Mouse (Mus musculus): Measurements from ENCODE around the gene Ldb2.

Ldb2 gene

GRCm38 (mm10) chr5:44543472-44544132 is 255.9 kb downstream of the Ldb2 start:
- no peak for DNase-seq (ENCODE audit: low spot score in 2 of 2)

GRCm38 (mm10) chr5:44541748-44542147 is 257.7 kb downstream of the Ldb2 start:
- DNase-seq (ENCODE audit: low spot score in 2 of 2), result no peak

GRCm38 (mm10) chr5:44538687-44539086 is 260.8 kb downstream of the Ldb2 start:
- DNase-seq (ENCODE audit: low spot score in 2 of 2), result no peak

DNA sequence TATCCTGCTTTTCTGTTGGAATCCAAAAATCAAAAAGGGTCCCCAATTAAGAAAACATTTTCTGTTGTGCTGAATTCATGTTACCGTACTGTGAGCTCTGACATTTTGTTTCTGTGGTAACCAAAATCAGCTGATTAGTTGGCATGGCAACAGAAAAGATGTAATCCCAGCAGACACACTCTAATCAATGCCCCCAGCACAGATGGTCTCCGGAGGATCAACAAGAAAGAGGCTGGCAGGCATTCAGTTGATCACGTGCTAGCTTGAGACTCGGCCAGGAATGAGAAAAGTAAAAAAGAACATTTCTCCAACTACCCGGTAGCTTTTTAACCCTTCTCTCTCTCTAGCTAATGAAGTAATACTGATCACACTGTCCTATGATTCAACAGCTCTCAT is 261.5 kb downstream of the Ldb2 start:
- DNase-seq (ENCODE audit: low spot score in 2 of 2), result peak; percentile 82 to 88

GRCm38 (mm10) chr5:44537316-44537999 is 262.0 kb downstream of the Ldb2 start:
- no peak for DNase-seq (ENCODE audit: low spot score in 2 of 2)

- no peak for DNase-seq (ENCODE audit: low spot score in 2 of 2)
Observed at GRCm38 (mm10) chr5:44529466-44529865, 270.0 kb downstream of the Ldb2 start.

DNA sequence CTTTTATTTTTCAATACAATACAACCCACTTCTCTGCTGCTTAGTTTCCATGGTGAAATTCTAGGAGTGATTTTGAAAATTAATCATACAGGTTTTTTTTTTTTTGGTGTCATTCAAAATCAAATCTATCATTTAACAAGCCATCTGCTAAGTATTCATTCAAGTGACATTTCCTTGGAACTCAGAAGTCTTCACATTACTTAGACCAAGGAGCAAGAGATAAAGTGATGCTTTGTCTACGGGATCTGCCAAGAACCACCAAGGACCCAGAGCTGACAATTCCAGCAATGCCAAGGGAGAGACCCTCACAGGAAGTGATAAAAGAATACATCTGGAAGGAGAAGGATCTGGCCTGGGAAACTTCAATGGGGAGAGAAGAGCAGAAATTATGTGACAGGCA is 270.5 kb downstream of the Ldb2 start:
- DNase-seq (ENCODE audit: low spot score in 2 of 2), result no peak

DNA sequence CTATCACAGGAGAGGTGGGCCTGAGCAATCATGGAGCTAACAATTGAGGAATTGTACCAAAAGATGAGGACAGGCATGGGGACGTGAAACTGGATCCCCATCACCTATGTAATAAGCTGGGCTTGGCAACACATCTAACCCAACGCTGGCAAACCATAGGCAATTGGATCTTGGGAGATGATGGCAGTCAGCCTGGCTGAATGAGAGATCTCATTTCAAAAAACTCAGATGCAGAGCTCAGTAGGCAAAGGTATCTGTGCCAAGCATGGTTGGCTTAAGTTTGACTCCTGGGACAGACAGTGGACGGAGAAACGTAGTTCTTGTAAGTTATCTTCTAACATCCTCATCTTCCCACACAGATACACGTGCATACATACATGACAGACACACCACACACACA is 294.3 kb downstream of the Ldb2 start:
- no peak for DNase-seq (ENCODE audit: low spot score in 2 of 2)

DNA sequence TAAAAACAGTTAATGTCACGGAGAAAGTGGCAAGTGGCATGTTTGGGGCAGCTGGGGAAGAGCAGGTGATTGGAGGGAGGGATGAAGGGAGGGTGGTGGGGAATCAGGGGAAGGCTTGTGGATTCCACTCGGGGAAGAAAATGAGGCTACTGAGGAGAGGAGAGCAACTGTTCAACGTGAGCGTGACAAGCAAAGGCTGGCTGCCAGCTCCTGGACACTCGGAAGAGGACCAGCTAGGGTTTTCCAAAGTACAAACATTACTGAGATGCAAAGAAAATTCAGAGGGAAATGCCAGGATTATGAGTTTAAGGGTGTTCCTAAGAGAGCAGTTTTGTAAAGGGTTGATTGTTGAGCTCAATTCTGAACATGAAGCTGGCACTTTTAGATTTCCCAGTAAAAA is 294.7 kb downstream of the Ldb2 start:
- no peak for DNase-seq (ENCODE audit: low spot score in 2 of 2)

GRCm38 (mm10) chr5:44498229-44498628 is 301.3 kb downstream of the Ldb2 start:
- no peak for DNase-seq (ENCODE audit: low spot score in 2 of 2)

DNA sequence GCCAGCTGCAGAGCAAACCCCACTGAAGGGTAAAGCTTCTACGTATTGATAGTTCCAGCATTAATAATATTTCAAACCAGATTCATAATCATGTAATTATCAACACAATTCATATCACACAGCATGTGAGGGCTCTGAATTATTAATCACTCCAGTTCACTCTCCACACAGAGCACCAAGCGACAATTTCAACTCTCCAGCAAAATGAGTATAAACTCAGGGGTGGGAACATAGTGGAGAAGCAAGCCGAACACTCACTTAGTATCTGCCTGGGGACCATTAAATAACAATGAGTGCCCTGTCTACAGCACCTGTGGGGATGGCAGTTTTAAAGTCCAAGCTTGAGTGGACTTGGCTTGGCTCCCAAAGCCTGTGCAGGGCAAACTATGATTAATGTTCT is 302.6 kb downstream of the Ldb2 start:
- no peak for DNase-seq (ENCODE audit: low spot score in 2 of 2)

DNA sequence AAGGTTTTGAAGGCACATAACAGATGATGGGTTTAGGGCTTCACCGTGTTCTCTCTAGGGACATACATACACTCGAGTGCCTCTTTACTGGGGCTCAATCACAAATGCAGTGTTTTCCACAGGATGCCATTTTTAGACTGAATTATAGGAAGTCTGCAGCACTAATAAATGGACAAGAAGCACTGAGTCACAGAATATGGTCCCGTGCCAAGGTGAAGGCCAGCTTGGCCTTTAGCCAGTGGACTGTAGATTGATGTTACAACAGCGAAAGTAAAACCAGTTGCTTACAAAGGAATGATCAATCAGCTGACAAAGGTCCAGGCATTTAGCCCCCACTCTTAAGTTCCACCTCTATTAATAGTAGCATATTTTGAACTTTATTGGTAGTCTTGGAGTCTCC is 304.4 kb downstream of the Ldb2 start:
- DNase-seq (ENCODE audit: low spot score in 2 of 2), result no peak

GRCm38 (mm10) chr5:44494133-44494532 is 305.3 kb downstream of the Ldb2 start:
- DNase-seq (ENCODE audit: low spot score in 2 of 2), result no peak

DNA sequence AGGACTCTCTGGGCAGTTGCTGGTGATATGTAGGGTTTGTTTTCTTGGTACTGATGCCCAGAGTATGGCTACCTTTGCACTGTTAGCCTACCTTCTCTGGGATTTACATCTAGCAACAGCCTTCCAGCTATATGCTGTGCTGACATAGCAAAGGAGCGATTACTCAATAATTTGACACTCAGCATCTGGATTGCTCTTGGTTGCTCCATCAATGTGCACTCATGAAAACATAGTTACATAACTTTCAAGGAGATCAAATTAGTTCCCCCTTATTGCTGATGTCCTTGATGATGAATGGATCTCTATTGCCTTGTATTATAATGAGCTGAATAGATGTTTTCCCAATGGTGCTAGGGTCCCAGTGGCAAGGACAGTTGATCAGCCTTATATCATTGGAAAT is 308.0 kb downstream of the Ldb2 start:
- DNase-seq (ENCODE audit: low spot score in 2 of 2), result no peak

DNA sequence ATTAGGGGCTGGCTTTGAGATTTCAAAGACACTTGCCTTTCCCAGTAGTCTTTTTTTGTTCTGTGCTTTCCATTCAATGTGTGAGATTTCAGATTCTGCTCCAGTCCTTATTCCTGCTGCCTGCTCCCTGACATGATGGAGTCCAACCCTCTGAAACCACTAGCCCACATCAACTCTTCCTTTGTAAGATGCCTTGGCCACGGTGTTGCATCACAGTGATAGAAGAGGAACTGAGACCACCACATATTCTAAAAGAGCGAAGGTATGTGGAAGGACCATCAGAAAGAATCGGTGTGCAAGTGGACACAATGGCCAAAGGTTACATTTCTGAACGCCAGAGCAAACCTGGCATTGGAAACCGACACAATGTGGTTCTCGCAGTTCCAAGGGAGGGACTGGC is 309.0 kb downstream of the Ldb2 start:
- no peak for DNase-seq (ENCODE audit: low spot score in 2 of 2)

- DNase-seq (ENCODE audit: low spot score in 2 of 2), result peak; percentile 38 to 69
Observed at GRCm38 (mm10) chr5:44483426-44484106, 315.9 kb downstream of the Ldb2 start.

DNA sequence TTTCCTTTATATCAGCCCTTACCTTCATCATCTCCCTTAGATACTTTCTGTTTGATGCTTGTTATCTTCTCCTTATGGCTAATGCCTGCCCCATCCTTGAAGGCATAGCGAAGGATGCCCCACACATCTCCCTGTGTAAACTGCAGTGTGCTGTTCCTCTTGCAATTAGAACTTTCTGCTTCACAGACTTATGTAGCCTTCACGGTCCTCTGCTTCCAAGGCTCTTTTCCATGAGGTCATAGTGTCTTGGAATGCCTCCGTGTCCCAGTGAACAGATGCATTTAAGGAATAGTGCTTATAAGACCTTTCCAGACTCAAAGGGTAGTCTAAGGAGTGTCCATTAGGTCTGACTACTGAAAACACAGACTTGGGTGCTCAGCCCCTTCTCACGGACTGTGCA is 318.1 kb downstream of the Ldb2 start:
- no peak for DNase-seq (ENCODE audit: low spot score in 2 of 2)

GRCm38 (mm10) chr5:44476356-44476755 is 323.1 kb downstream of the Ldb2 start:
- no peak for DNase-seq (ENCODE audit: low spot score in 2 of 2)

DNA sequence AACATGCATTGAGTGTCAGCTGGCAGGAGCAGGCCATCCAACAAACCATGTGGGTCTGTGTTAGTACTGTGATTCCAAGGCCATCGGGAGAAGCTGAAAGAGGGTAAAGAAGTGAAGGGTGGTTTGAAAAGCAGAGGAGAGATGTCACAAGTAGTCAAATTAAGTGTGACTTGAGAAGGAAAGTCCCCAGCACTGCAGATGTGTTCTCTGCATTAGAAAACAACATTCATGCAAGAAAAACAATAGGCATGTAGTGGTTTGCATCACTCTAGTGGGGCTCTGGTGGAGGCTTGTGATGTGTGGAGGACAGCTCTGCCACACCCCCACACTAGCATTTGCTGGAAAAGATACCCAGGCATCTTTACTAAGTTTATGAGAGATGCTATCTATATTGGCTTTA is 323.9 kb downstream of the Ldb2 start:
- DNase-seq (ENCODE audit: low spot score in 2 of 2), result no peak

GRCm38 (mm10) chr5:44473857-44474762 is 325.4 kb downstream of the Ldb2 start:
- DNase-seq (ENCODE audit: low spot score in 2 of 2), result no peak

DNA sequence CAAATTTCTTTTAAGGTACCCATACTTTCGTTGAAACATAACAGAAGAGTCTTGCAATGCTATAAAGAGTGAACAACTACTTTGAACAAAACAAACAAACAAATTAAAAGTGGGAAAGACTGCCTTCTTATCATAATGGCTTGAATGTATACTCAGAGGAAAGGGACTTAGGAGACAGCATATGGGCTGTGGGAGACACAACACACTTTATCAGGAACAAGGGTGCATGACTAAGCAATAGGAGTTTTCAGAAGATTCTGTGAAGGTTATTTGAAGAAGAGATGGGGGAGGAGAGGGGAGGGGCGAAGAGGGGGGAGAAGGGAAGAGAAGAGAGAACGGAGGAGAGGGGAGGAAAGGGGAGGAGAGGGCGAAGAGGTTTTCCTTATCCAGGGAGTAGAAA is 334.2 kb downstream of the Ldb2 start:
- no peak for DNase-seq (ENCODE audit: low spot score in 2 of 2)
